Mouse (Mus musculus) lung, postnatal 0 days (tissue): ENCODE measurements at regions not wholly inside any gene's neighbourhood (a gene's known extent, or its start where the extent isn't known, plus 50 kb on each side); places are given as distances from the start of the nearest gene placed in this dataset.

Source experiments
- CTCF ChIP-seq: IDR thresholded peaks from 2 replicates; pipeline ENCODE4 v1.5.1; 2016; ENCODE audit warnings: antibody characterized with exemption, mild to moderate bottlenecking
- EP300 ChIP-seq: IDR thresholded peaks from 2 replicates; pipeline ENCODE4 v1.6.1; 2016; ENCODE audit warnings: antibody characterized with exemption, mild to moderate bottlenecking, control low read depth

GRCm38 (mm10) chr17:62269279-62269678, 611.8 kb downstream of the Efna5 start:
- TF ChIP-seq CTCF (no peak), EP300 (no peak)
